Mouse (Mus musculus): ENCODE results near the gene Abat. TPM values are rescaled to one million over a fixed set of nuclear protein-coding genes. Genes with fewer than 3 reads are reported as not detected.

Gene Abat
- polyA plus RNA-seq, 1 experiment from 2014 or later = not detected

Other genes starting within 250 kb of the Abat start
- gene Tmem114, start 88.3 kb upstream of the Abat start, polyA plus RNA-seq (2018) = not detected in 3 replicates
- 3.4 to 6.3 TPM (median 5.4 TPM) in 3 replicates for gene Mettl22, start 42.6 kb upstream of the Abat start, polyA plus RNA-seq (2018)
- 58.2 to 78.8 TPM (median 59.4 TPM) in 3 replicates for gene Pmm2, start 124.2 kb downstream of the Abat start, polyA plus RNA-seq (2018)
- gene Tmem186, start 124.3 kb downstream of the Abat start, polyA plus RNA-seq (2018) = 6.0 to 8.8 TPM (median 7.0 TPM) in 3 replicates
- 10.6 to 24.9 TPM (median 19.0 TPM) in 3 replicates for gene Carhsp1, start 158.7 kb downstream of the Abat start, polyA plus RNA-seq (2018)
- gene Gm5767, start 167.3 kb downstream of the Abat start, polyA plus RNA-seq (2018) = not detected in 3 replicates